Mouse (Mus musculus) forebrain, postnatal 0 days (tissue): ENCODE results near the gene Tpcn1. TPM values are rescaled to one million over a fixed set of nuclear protein-coding genes. Genes with fewer than 3 reads are reported as not detected.

Experiments used
- ATAC-seq: fragments of 200-750 bp; cut with Nextera tagmentation; 2 replicates; pipeline ENCODE4 v1.8.0; 2017; ENCODE audit warnings: mild to moderate bottlenecking, moderate library complexity
- DNase-seq: peaks from one replicate; pipeline ENCODE4 v3.0.0-alpha.2; 2015
- H3K27ac ChIP-seq: fragments of 300-500 bp; sonication (generic); 2 replicates; pipeline ENCODE4 v1.5.1; 2014; ENCODE audit warnings: low read depth, mild to moderate bottlenecking, antibody characterized with exemption, low read length, moderate library complexity, mixed read lengths
- H3K27me3 ChIP-seq: fragments of 300-500 bp; sonication (generic); 2 replicates; pipeline ENCODE4 v1.6.1; 2014; ENCODE audit warnings: mild to moderate bottlenecking, low read length, mixed read lengths; ENCODE audit not compliant: insufficient read depth
- H3K36me3 ChIP-seq: fragments of 300-500 bp; sonication (generic); 2 replicates; pipeline ENCODE4 v1.6.1; 2014; ENCODE audit warnings: mild to moderate bottlenecking, moderate library complexity; ENCODE audit not compliant: insufficient read depth
- H3K4me1 ChIP-seq: fragments of 300-500 bp; sonication (generic); 2 replicates; pipeline ENCODE4 v1.6.1; 2014; ENCODE audit warnings: antibody characterized with exemption; ENCODE audit not compliant: insufficient read depth
- H3K4me2 ChIP-seq: fragments of 300-500 bp; sonication (generic); 2 replicates; pipeline ENCODE4 v1.6.1; 2014; ENCODE audit warnings: low read depth, mild to moderate bottlenecking, moderate library complexity
- H3K4me3 ChIP-seq: fragments of 300-500 bp; sonication (generic); 2 replicates; pipeline ENCODE4 v1.5.1; 2014; ENCODE audit warnings: low read depth, low read length, mixed read lengths
- H3K9ac ChIP-seq: fragments of 300-500 bp; sonication (generic); 2 replicates; pipeline ENCODE4 v1.6.1; 2014; ENCODE audit warnings: mild to moderate bottlenecking
- H3K9me3 ChIP-seq: fragments of 300-500 bp; sonication (generic); 2 replicates; pipeline ENCODE4 v1.6.1; 2016; ENCODE audit warnings: low read length
- CTCF ChIP-seq: sonication (generic); IDR thresholded peaks from 2 replicates; pipeline ENCODE4 v1.5.1; 2016; ENCODE audit warnings: antibody characterized with exemption, control low read depth, low read depth
- WGBS: fragments of 180-500 bp; shearing (Covaris S2); extraction: QIAGEN DNeasy Blood & Tissue Kit; methylation state at CpG from one replicate; pipeline ENCODE4 v1.1.7; 2014; 5-methylcytosine and 5-hydroxymethylcytosine counted together
- polyA plus RNA-seq: library from polyadenylated mRNA; unstranded; fragments of >200 nt; fragmentation: Nextera tagmentation; extraction: Ambion mirVana; gene quantifications from 2 replicates; pipeline ENCODE4 v1.2.1, GENCODE M21; 2015
- total RNA-seq: library from RNA; depleted of rRNA; stranded (reverse); fragments of >200 nt; gene quantifications from 2 replicates; pipeline ENCODE4 v1.2.3, GENCODE M21; 2014

Gene Tpcn1
- total and polyA plus RNA-seq, 2 experiments from 2014 or later, result 11.1 to 14.3 TPM

GRCm38 (mm10) chr5:120526311-120526710 is 62.2 kb downstream of the Tpcn1 start:
- H3K4me3 ChIP-seq, result no peak overlapping the region
- H3K9me3 ChIP-seq, result no peaks in the 10 kb centered on the region
- DNase-seq (no peak), ATAC-seq (no peak)
- H3K9ac ChIP-seq, result no peak overlapping the region
- no peaks in the 10 kb centered on the region for H3K4me1 ChIP-seq
- H3K27me3 ChIP-seq, result no peaks in the 10 kb centered on the region
- H3K27ac ChIP-seq, result no peak overlapping the region
- TF ChIP-seq CTCF, result no peak
- no peak overlapping the region for H3K4me2 ChIP-seq
- no peaks in the 10 kb centered on the region for H3K36me3 ChIP-seq
- WGBS, result 84% methylated on average over 11 of the region's 11 CpGs

DNA sequence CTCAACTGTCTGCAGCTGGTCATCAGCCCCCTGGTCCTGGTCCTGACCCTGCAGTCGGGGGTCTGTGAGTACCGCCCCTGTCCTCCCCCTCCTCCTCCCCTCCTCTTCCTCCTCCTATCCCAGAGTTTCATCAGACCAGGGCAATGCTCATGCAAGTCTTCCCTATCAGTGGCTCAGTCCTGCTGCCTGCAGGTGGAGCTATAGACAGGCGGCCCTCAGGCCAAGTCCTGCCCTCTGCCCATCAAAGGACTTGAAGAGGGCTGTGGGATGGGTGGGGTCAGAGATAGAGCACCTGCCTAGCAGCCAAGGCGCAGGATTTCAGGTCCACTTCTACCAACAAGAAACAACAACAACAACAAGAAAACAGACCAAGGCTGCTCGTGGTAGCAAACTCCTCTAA is 62.7 kb downstream of the Tpcn1 start:
- H3K9me3 ChIP-seq, result no peaks in the 10 kb centered on the region
- H3K27me3 ChIP-seq, result no peaks in the 10 kb centered on the region
- ATAC-seq, result no peak
- no peak overlapping the region for H3K27ac ChIP-seq
- no peaks in the 10 kb centered on the region for H3K4me1 ChIP-seq
- no peak for DNase-seq
- H3K4me2 ChIP-seq, result no peak overlapping the region
- no peak overlapping the region for H3K9ac ChIP-seq
- TF ChIP-seq CTCF, result peak; percentile 54
- H3K36me3 ChIP-seq, result no peaks in the 10 kb centered on the region
- 35% methylated on average over 5 of the region's 5 CpGs for WGBS
- no peak overlapping the region for H3K4me3 ChIP-seq

DNA sequence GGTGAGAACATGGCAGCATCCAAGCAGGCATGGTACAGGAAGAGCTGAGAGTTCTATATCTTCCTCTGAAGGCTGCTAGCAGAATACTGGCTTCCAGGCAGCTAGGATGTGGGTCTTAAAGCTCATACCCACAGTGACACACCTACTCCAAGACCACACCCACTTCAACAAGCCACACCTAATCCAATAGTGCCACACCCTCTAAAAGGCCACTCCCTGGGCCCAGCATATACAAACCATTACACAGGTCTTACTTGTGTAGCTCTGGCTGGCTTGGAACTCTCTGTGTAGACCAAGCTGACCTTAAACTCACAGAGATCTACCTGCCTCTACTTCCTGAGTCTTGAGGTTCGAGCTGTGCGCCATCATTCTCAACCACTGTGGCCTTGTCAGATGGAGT is 63.7 kb downstream of the Tpcn1 start:
- Histone ChIP-seq H3K27ac (no peak overlapping the region), H3K27me3 (no peaks in the 10 kb centered on the region), H3K4me3 (no peak overlapping the region), H3K4me2 (no peak overlapping the region), H3K9me3 (no peaks in the 10 kb centered on the region), H3K4me1 (no peaks in the 10 kb centered on the region), H3K36me3 (no peaks in the 10 kb centered on the region), H3K9ac (no peak overlapping the region)
- DNase-seq (no peak), ATAC-seq (no peak)
- WGBS, result 94% methylated on average over 2 of the region's 2 CpGs
- no peak for TF ChIP-seq CTCF

DNA sequence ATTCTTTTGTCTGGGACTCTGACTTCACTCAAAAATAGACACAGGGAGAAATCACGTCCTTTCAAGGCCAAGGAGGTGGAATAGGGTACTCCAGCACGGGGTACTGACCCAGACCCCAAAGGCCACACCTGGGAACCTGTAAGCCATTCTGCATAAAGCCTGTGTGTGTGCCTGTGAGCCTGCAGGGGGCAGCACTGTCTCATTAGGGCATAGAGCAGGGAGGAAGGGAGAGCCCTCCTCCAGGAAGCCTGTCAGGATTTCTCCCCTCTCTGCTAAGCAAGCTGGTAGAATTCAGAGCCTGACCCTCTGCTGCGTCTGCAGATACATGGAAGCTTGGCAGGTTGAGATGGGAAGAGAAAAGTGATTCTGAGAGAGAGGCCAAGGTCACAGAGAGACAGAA is 65.8 kb downstream of the Tpcn1 start:
- 72% methylated on average over 3 of the region's 3 CpGs for WGBS
- no peak overlapping the region for H3K4me3 ChIP-seq
- no peaks in the 10 kb centered on the region for H3K27me3 ChIP-seq
- H3K9me3 ChIP-seq, result no peaks in the 10 kb centered on the region
- no peak overlapping the region for H3K9ac ChIP-seq
- H3K27ac ChIP-seq, result no peak overlapping the region
- TF ChIP-seq CTCF, result peak; percentile 54
- H3K4me1 ChIP-seq, result no peaks in the 10 kb centered on the region
- H3K4me2 ChIP-seq, result no peak overlapping the region
- DNase-seq, result no peak
- ATAC-seq, result no peak
- H3K36me3 ChIP-seq, result no peaks in the 10 kb centered on the region

- WGBS, result 51% methylated on average over 9 of the region's 9 CpGs
- no peaks in the 10 kb centered on the region; the same call in 1 of the 2 replicates for H3K27me3 ChIP-seq
Measured at GRCm38 (mm10) chr5:120517552-120517951, 70.9 kb downstream of the Tpcn1 start.

GRCm38 (mm10) chr5:120516221-120516984 is 72.1 kb downstream of the Tpcn1 start:
- Histone ChIP-seq H3K27me3 (peaks cover 7% of the 10 kb centered on the region), H3K4me2 (no peak overlapping the region), H3K36me3 (no peaks in the 10 kb centered on the region), H3K9me3 (no peaks in the 10 kb centered on the region), H3K9ac (no peak overlapping the region), H3K4me1 (no peaks in the 10 kb centered on the region), H3K4me3 (no peak overlapping the region), H3K27ac (no peak overlapping the region)
- ATAC-seq (no peak), DNase-seq (no peak)
- TF ChIP-seq CTCF, result no peak
- WGBS, result 65% methylated on average over 15 of the region's 15 CpGs

More at GRCm38 (mm10) chr5:120517552-120517951, 70.9 kb downstream of the Tpcn1 start:
- Histone ChIP-seq H3K9ac (no peak overlapping the region), H3K27ac (no peak overlapping the region), H3K9me3 (no peaks in the 10 kb centered on the region), H3K4me2 (no peak overlapping the region), H3K36me3 (no peaks in the 10 kb centered on the region), H3K4me3 (no peak overlapping the region), H3K4me1 (no peaks in the 10 kb centered on the region)
- DNase-seq (no peak), ATAC-seq (no peak)
- TF ChIP-seq CTCF, result no peak

GRCm38 (mm10) chr5:120515451-120515850 is 73.0 kb downstream of the Tpcn1 start:
- H3K27me3 ChIP-seq, result peaks cover 10% of the 10 kb centered on the region
- DNase-seq (no peak), ATAC-seq (no peak)
- H3K27ac ChIP-seq, result no peak overlapping the region
- no peaks in the 10 kb centered on the region for H3K36me3 ChIP-seq
- no peak overlapping the region for H3K4me2 ChIP-seq
- H3K9me3 ChIP-seq, result no peaks in the 10 kb centered on the region
- peak; percentile 25; the same call in 1 of the 2 replicates for TF ChIP-seq CTCF
- H3K4me1 ChIP-seq, result peaks cover 3% of the 10 kb centered on the region; the same call in 1 of the 2 replicates
- H3K4me3 ChIP-seq, result no peak overlapping the region
- 75% methylated on average over 7 of the region's 7 CpGs for WGBS
- H3K9ac ChIP-seq, result no peak overlapping the region
